Mouse (Mus musculus) embryonic fibroblast, embryonic 13.5 days (primary cell): ENCODE measurements at regions not wholly inside any gene's neighbourhood (a gene's known extent, or its start where the extent isn't known, plus 50 kb on each side); places are given as distances from the start of the nearest gene placed in this dataset.
A peak's percentile ranks its signal among the peaks of the same experiment; 100 is the strongest.

Experiments used
- H3K27ac ChIP-seq: 2 replicates; pipeline ENCODE4 v1.5.1; 2012; ENCODE audit warnings: low read length, control low read depth, inconsistent platforms; ENCODE audit not compliant: insufficient read depth
- H3K4me1 ChIP-seq: 2 replicates; pipeline ENCODE4 v1.6.1; 2011; ENCODE audit warnings: low read length; ENCODE audit not compliant: control insufficient read depth, insufficient read depth
- H3K4me3 ChIP-seq: 2 replicates; pipeline ENCODE4 v1.5.1; 2011; ENCODE audit warnings: mild to moderate bottlenecking, control low read depth, low read length; ENCODE audit not compliant: insufficient read depth
- CTCF ChIP-seq: IDR thresholded peaks from 2 replicates; pipeline ENCODE4 v1.5.1; 2011; ENCODE audit warnings: mild to moderate bottlenecking, control low read depth, low read length, moderate library complexity, borderline replicate concordance; ENCODE audit not compliant: insufficient read depth
- POLR2A ChIP-seq: IDR thresholded peaks from 2 replicates; pipeline ENCODE4 v1.6.1; 2011; ENCODE audit warnings: low read depth, mild to moderate bottlenecking, control low read depth, low read length, moderate library complexity

- no peak overlapping the region for H3K4me3 ChIP-seq
- no peak for TF ChIP-seq CTCF
- no peak for TF ChIP-seq POLR2A
- H3K27ac ChIP-seq: no peak overlapping the region
- H3K4me1 ChIP-seq: peaks cover 4% of the 10 kb centered on the region; the same call in 1 of the 2 replicates
These were observed 154.0 kb downstream of the Sox4 start for GRCm38 (mm10) chr13:28799474-28799873.

- Histone ChIP-seq H3K4me3 (no peak overlapping the region), H3K4me1 (peaks cover 4% of the 10 kb centered on the region; the same call in 1 of the 2 replicates), H3K27ac (peak overlapping the region; percentile 37; the same call in 1 of the 2 replicates)
- no peak for TF ChIP-seq POLR2A
- no peak for TF ChIP-seq CTCF
These were observed 155.7 kb downstream of the Sox4 start for GRCm38 (mm10) chr13:28797617-28798475.

- no peak overlapping the region for H3K4me3 ChIP-seq
- TF ChIP-seq CTCF: no peak
- no peak for TF ChIP-seq POLR2A
- H3K27ac ChIP-seq: no peak overlapping the region
- H3K4me1 ChIP-seq: no peaks in the 10 kb centered on the region; the same call in 1 of the 2 replicates
These were observed 158.2 kb downstream of the Sox4 start for GRCm38 (mm10) chr13:28795274-28795673.

GRCm38 (mm10) chr13:28794547-28794946 is 159.0 kb downstream of the Sox4 start:
- TF ChIP-seq POLR2A: no peak
- no peak for TF ChIP-seq CTCF
- Histone ChIP-seq H3K27ac (no peak overlapping the region), H3K4me1 (no peaks in the 10 kb centered on the region; the same call in none of the 2 replicates), H3K4me3 (no peak overlapping the region)

- H3K4me3 ChIP-seq: no peak overlapping the region
- TF ChIP-seq POLR2A (no peak), CTCF (no peak)
- H3K4me1 ChIP-seq: no peaks in the 10 kb centered on the region; the same call in none of the 2 replicates
- no peak overlapping the region for H3K27ac ChIP-seq
These were observed 160.2 kb downstream of the Sox4 start for GRCm38 (mm10) chr13:28793166-28793935.

GRCm38 (mm10) chr13:28792461-28793165 is 160.9 kb downstream of the Sox4 start:
- TF ChIP-seq POLR2A: no peak
- TF ChIP-seq CTCF: no peak
- peaks cover 1% of the 10 kb centered on the region for H3K4me1 ChIP-seq
- no peak overlapping the region for H3K27ac ChIP-seq
- H3K4me3 ChIP-seq: no peak overlapping the region

GRCm38 (mm10) chr13:28790381-28790780 is 163.1 kb downstream of the Sox4 start:
- Histone ChIP-seq H3K27ac (no peak overlapping the region), H3K4me3 (no peak overlapping the region), H3K4me1 (peaks cover 10% of the 10 kb centered on the region; the same call in 1 of the 2 replicates)
- TF ChIP-seq POLR2A (no peak), CTCF (no peak)

- TF ChIP-seq POLR2A: no peak
- no peak for TF ChIP-seq CTCF
- H3K4me3 ChIP-seq: no peak overlapping the region
- peaks cover 10% of the 10 kb centered on the region; the same call in 1 of the 2 replicates for H3K4me1 ChIP-seq
- peak overlapping the region; percentile 2; the same call in 1 of the 2 replicates for H3K27ac ChIP-seq
These were observed 166.2 kb downstream of the Sox4 start for GRCm38 (mm10) chr13:28787331-28787643.

GRCm38 (mm10) chr13:28786629-28787330 is 166.7 kb downstream of the Sox4 start:
- no peak overlapping the region for H3K4me3 ChIP-seq
- H3K27ac ChIP-seq: peak overlapping the region; percentile 2
- H3K4me1 ChIP-seq: peaks cover 10% of the 10 kb centered on the region; the same call in 1 of the 2 replicates
- TF ChIP-seq POLR2A: no peak
- TF ChIP-seq CTCF: no peak
